Mouse (Mus musculus): Measurements from ENCODE around the gene Klrb1c. TPM values are rescaled to one million over a fixed set of nuclear protein-coding genes. Genes with fewer than 3 reads are reported as not detected.
A peak's percentile ranks its signal among the peaks of the same experiment; 100 is the strongest.
"Not testable (repeated sequence)": the region's sequence is repeated elsewhere in the genome, so short reads cannot be mapped to it uniquely, and the experiment has no call there.

Klrb1c gene
- total RNA-seq, 2 experiments from 2014 or later: not detected

DNA sequence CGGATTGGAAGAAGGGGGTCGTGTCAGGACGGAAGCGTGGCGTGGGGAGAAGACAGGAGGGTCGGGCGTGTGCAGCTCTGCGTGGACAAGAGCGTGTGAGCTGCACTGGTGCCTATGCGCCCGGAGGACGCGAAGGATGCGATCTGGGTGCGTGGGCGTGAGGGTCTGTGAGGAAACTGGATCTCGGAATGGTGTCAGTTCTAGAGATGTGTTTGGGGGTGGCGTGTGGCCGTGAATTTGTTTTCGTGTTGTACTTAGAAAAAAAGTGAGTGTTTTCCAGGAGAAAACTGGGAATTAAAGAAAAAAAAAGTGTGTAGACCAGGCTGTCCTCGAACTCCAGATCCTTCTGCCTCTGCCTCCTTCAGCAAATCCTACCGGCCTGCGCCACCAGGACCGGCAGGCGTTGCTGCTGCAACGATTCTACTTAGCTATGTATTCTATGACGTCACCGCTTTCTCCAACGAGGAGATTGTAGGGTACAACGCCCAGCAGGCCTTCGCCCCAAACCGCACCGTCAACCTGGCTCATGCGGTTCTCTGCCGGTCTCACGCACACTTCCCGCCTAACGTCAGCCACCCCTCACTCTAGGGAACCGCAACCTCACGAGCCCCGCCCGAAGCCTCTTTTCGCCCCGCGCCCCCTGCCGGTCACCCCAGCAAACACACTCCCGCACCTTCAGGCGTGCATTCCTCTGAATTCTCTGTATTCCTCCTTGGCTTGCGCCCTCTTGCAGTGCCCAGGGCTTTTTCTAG lies 10.3 kb upstream of the Klrb1c start:
- intact Hi-C loops (cut with DNase I): loop anchor here (2.0 kb wide), 1 partner anchor 39 kb away; no protein-coding TSS in a partner anchor
- DNase-seq (ENCODE audit: extremely low spot score in 1 of 2, low spot score in 2 of 2): peak; percentile 82 to 83

- intact Hi-C loops (cut with DNase I): loop anchor here (2.0 kb wide), 1 partner anchor 38 kb away; no protein-coding TSS in a partner anchor
- peak; percentile 70 to 74 for DNase-seq (ENCODE audit: extremely low spot score in 1 of 2, low spot score in 2 of 2)
Measured at GRCm38 (mm10) chr6:128798772-128799143, 9.7 kb upstream of the Klrb1c start.

GRCm38 (mm10) chr6:128797936-128798771 lies 9.1 kb upstream of the Klrb1c start:
- DNase-seq (ENCODE audit: extremely low spot score in 1 of 2, low spot score in 2 of 2): peak in 1 of 2 experiments; percentile 13
- intact Hi-C loops (cut with DNase I): loop anchor here (2.0 kb wide), 1 partner anchor 37 kb away; no protein-coding TSS in a partner anchor

GRCm38 (mm10) chr6:128797185-128797905 lies 8.3 kb upstream of the Klrb1c start:
- intact Hi-C loops (cut with DNase I): no loop called here
- DNase-seq (ENCODE audit: extremely low spot score in 1 of 2, low spot score in 2 of 2): no peak

DNA sequence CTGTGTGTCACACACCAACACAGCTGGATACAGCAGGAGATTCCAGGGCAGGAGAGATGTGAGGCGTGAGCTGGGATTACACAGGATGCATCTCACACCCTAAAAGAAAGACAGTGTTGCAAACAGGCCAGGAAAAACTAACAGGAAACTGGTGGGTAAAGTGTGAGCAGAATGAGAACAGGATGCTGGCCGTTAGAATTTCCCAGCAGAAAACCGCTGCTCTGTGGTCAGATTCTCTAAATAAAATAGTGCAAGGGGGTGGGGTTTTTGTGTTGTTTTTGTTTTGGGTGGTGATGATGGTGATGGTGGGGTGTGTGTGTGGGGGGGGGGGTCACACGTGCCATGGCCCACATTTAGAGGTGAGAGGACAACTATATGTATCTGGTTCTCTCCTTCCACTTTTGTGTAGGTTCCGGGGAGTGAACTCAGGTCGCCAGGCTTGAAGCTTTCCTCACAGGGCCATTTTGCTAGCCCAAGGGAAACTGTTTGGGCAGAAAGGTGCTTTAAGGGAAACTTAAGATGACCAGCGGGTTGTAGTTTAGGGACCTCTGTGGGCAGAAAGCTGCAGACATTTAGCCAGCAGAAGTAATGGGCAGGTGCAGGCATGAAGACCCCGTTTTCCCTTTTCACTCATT lies 7.4 kb upstream of the Klrb1c start:
- no peak for DNase-seq (ENCODE audit: extremely low spot score in 1 of 2, low spot score in 2 of 2)
- intact Hi-C loops (cut with DNase I): no loop called here

- intact Hi-C loops (cut with DNase I): no loop called here
- DNase-seq (ENCODE audit: extremely low spot score in 1 of 2, low spot score in 2 of 2): no peak
Measured at GRCm38 (mm10) chr6:128793734-128794133, 4.7 kb upstream of the Klrb1c start.

- not testable (repeated sequence) for DNase-seq (ENCODE audit: extremely low spot score in 1 of 2, low spot score in 2 of 2)
- intact Hi-C loops (cut with DNase I): loop anchor here (2.0 kb wide), 1 partner anchor 166 kb away; no protein-coding TSS in a partner anchor
Measured at GRCm38 (mm10) chr6:128790491-128790994, 1.5 kb upstream of the Klrb1c start.

DNA sequence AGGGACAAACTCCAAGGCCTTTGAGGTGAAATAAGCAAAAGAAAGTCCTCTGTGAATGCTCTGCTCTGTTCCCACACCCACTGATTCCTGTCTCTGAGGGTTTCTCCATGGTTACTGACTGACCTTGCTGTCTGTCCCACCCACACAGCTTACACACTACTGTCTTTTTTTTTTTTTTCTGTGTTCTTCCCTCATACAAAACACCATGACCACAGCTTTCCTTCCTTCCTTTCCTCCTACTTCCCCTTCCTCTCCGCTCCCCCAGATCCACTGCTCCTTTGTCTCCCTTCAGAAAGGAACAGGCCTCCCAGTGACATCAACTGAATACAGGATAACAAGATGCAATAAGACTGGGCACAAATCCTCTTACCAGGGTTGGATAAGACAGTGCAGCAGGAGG lies 498 bp downstream of the Klrb1c start:
- intact Hi-C loops (cut with DNase I): no loop called here
- no peak for DNase-seq (ENCODE audit: extremely low spot score in 1 of 2, low spot score in 2 of 2)

DNA sequence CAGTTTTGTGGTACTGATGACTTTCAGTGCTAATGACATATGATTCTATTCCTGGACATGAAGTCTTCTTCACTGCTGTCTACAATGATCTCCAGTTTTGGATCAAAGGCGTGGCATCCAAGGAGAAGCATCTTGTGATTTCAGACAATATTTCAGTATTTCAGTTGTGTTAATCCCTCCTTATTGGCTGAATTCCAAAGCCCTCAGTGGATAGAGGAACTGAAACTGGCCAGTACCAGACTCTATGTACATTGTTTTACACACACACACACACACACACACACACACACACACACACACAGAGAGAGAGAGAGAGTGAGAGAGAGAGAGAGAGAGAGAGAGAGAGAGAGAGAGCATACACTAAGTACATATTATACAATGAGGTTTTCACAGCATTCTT lies 2.6 kb downstream of the Klrb1c start:
- DNase-seq (ENCODE audit: extremely low spot score in 1 of 2, low spot score in 2 of 2); intact Hi-C loops (cut with DNase I): not testable (repeated sequence)

DNA sequence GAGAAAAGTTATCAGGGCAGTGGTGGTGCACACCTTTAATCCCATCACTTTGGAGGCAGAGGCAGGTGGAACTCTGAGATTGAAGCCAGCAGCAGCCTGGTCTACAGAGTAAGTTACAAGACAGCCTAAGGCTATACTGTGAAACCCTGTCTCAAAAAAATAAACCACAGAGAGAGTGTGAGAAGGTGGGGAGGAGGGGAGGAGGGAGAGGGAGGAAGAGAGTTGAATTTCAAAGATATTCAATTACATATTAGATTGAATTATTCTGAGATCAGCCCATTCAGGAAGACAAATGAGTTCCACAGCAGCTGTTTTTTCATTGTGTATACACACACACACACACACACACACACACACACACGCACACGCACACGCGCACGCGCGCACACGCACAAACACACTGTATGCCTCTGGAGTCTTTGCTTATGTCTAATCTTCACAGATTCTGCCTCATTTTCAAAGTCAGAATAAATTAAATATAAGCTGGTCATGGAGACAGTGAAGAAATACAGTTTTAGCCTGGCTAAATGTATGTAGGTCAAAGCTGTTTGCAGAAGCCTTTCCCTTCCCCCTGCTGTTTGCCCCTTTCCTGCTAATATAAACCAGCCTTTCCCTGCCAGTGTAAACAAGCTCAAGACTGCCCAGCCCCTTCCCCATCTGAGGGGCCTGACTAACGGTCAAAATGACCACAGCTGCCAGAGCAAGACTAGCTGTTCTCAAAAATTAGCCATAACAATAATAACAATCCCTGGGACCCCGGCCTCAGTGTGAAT lies 19.3 kb downstream of the Klrb1c start:
- peak in 1 of 2 experiments; percentile 20 for DNase-seq (ENCODE audit: extremely low spot score in 1 of 2, low spot score in 2 of 2)

DNA sequence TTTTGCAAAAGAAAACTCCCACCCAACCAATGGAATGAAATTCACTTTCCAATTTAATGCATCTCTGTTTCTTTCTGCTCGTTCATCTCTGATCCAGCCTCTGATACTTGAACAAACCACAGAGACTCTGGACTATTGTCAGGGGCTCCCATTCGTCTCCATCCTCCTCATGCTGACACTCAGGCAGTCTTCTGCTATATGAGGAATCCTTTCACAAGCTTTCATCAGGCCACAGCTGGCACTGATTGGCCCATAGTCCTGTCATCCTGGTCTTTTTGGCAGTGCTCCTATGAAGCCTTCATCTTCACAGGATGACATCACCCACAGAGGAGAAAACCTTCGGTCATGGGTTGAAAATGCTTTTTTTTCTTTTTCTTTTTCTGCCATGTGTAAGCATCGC lies 21.0 kb downstream of the Klrb1c start:
- no peak for DNase-seq (ENCODE audit: extremely low spot score in 1 of 2, low spot score in 2 of 2)
- intact Hi-C loops (cut with DNase I): no loop called here

More for the DNA sequence above, 19.3 kb downstream of the Klrb1c start:
- intact Hi-C loops (cut with DNase I): no loop called here

DNA sequence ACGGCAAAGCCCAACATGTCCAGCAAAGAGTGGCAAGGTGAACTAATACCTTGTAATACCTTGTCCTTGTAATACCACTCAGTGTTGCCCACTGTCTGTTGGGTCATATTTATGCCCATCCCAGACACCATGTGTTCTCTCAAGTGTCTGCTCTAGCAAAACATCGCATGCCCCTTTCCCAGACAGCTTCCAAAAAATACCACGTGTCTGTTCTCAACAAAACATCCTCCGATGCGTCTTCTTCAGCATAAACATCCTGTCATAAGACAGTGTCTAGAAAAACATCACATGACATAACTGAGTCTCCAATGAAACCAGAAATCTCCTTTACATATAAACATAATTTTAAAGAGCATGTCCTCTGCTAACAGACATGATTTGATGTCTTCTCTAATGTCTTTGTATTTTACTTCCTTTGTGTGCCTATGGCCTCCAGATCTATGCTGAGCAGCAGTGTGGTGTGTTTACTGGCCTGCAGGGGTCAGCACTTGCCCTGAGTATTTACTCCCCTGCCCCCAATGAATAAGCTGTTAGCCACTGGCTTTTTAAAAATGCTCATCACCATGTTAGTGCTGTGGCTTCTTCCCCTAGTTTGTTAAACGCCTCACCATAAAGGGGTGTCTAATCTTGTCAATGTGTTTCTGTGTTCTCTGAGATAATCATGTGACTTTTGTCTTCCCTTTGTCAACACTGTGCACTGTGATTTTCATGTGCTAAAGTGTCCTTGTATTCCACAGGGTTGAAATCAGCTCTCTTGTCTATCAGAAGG lies 22.3 kb downstream of the Klrb1c start:
- peak in 1 of 2 experiments; percentile 50 for DNase-seq (ENCODE audit: extremely low spot score in 1 of 2, low spot score in 2 of 2)
- intact Hi-C loops (cut with DNase I): not testable (repeated sequence)

GRCm38 (mm10) chr6:128765211-128765610 lies 23.8 kb downstream of the Klrb1c start:
- intact Hi-C loops (cut with DNase I): loop anchor here (2.0 kb wide), 1 partner anchor 74 kb away; no protein-coding TSS in a partner anchor
- DNase-seq (ENCODE audit: extremely low spot score in 1 of 2, low spot score in 2 of 2): no peak

DNA sequence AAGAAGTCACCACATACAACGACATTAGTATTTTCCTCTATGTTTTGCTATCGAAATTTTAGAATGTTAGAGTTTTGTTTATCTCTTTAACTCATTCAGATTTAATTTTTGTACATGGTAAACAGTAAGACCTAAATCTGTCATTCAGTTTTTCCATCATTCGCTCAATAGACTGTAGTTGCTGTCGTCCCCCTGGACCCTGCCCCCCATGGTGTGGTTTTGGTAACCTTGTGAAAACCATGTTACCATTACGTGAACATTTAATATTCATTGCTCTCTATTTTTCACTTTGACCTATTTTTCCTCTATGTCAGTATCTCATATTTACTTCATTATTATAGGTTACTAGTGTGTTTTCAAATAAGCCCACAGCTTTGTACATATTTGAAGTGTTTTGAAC lies 24.4 kb downstream of the Klrb1c start:
- no peak for DNase-seq (ENCODE audit: extremely low spot score in 1 of 2, low spot score in 2 of 2)
- intact Hi-C loops (cut with DNase I): loop anchor here (2.0 kb wide), 1 partner anchor 74 kb away; no protein-coding TSS in a partner anchor

- peak; percentile 95 to 98 for DNase-seq (ENCODE audit: extremely low spot score in 1 of 2, low spot score in 2 of 2)
- intact Hi-C loops (cut with DNase I): loop anchor here (2.0 kb wide), 1 partner anchor 75 kb away; no protein-coding TSS in a partner anchor
Measured at GRCm38 (mm10) chr6:128763736-128764523, 25.1 kb downstream of the Klrb1c start.

Measured in left cerebral cortex, postnatal 10 days (tissue).